Mouse (Mus musculus): ENCODE measurements around the gene Fhit.

Gene Fhit

DNA sequence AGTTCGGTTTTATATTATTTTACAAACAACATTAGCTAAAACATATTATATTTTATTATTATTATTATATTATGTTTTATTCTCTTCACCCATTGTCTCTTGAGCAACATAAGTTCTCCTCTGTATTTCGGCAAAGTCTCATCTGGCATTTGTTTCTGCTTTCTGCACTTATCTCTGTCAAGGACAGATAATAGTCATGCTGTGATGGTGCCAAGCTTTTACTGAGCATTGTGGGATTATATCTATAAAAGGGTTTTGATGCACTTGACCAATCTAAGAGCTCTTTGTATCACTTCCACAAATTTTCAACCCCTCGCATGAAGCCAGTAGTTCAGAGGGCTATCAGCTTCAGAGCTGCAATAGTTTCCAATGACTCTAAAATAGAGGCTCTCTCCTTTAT is 845.1 kb downstream of the Fhit start:
- DNase-seq = no peak

DNA sequence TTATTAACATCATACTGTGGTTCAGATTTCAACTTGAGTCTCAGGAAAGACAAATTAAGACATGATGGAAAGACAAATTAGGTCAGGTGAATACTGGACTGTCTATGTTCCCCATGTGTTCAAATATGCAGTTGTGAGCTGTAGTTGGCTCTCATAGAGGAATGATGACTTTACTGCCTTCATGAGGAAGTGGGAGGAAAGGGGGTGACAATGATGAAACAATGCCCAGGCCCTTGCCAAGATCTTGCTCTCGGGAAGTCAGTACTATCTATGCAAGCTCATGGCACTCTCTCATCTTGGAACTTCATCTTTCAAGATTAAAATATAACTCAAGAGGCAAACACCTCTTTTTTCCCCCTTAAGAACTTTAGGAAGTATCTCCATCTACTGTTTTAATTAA is 849.6 kb downstream of the Fhit start:
- no peak for DNase-seq

DNA sequence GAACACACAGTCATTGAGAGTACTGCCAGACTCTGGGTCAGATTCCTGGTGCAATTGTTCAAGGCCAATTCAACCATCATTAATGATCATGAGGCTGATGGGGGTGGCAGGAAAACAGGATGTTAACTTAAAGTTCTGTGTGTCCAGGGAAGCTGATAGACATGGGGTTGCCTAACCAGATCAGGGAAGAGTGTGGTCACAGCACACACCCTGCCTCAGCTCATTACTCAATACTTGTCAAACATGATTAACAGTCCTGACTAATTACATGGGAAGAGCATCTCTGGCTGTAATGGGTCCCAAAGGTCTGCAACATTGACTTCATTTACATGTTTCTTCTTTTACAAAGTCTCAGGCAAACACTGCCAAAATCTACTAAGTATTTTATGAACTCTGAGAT is 856.5 kb downstream of the Fhit start:
- no peak for DNase-seq

DNA sequence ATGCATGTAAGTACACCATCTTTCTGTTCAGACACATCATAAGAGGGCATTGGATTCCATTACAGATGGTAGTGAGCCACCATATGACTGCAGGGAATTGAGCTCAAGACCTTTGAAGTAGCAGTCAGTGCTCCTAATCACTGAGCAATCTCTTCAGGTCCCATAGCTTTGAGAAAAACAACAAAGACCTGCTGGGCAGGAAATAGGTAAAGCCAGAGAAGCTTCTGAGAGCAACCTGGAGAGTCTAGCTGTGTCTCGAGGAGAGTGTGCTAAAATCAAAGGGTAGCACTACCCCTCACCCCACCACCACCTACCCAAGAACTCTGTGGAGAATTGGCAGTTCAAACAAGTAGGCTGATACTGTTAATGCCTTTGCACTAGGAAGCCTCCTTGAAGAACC is 860.3 kb downstream of the Fhit start:
- no peak for DNase-seq

DNA sequence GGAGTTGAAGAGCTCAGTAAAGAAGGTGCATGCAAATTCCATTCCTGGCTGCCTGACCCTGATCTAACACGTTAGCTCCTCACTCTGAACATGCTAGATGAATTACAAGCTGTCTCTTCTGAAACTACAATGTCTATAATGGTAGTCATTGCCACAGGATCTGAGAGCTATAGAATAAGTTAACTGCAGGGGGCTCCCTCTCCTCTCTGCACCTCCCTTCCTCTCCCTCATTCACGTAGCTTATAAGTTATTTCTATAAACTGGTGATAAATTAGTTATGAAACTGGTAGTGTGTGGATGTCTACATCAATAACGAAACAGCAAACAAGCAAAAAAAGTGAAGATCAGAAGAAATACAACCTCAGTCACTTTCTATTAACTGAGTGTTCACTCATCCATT is 860.9 kb downstream of the Fhit start:
- DNase-seq = no peak

DNA sequence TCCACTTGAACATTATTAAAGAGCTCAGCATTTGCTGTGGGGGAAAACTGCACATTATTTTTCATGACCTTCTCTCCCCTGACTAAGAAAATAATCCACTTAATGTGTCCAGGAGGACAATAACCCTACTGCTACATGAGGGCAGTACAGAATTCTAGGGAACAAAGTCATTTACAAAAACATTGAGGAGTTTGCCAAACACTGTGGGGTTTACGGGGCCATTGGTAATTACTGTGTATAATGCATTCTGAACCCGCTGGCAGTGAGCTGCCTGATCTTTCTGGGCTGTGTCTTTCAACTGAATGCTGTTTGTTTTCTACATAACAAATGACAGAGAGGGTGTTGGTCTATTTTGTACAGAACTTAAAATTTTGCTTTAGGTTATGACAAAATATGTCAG is 862.8 kb downstream of the Fhit start:
- no peak for DNase-seq

DNA sequence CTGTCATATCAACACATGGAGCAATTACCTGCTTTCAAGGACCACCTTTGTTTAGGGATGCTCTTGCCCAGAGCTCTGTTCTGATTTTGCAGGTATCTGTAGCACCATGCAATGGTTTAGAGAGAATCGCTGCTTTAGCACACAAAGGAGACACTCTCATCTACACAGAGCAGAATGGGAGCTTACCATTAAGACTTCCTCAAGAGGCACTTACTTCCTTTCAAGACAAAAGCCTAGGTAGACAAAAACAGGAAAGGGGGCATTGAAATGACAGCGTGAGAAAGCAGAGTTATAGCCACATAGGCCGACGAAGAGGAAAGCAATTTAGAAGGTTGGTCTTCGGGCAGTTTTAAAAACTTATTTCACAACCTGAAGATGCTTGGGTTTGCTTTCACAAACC is 872.8 kb downstream of the Fhit start:
- DNase-seq = no peak

DNA sequence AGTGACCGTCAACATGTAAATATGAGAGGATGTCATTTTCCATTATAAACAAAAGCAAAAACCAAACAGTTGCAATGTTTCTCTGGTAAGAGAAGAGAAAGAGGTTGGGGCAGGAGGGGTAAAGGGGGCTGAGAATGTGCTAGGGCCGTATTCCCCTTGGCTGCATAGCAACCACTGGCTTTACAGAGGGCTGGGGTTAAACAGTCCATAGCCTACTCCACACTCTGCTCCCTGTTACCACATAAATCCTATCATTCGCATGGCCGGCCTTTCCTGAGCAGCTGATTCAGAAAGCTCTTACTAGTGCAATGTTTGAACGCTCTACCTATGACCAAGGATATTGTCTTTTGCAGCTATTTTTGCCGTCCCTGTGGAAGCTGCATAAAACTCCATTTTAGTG is 875.8 kb downstream of the Fhit start:
- no peak for DNase-seq

DNA sequence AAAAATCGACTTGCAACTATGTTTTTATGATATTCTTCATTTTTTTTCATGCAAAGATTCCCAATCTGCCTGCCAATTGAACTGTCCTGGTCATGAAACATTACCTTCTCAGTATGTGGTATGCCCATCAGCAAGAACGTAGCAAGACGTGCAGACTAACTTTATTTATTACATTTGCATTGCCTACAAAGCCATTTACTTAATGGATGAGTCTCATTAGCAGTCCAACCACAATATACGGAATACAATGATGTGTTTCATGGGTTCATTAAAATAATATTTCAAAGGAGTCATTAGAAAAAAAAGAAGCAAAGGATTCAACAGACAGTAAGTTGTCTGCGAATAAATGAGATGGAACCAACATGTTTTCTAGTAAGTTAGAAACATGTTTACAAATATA is 933.1 kb downstream of the Fhit start:
- DNase-seq = no peak

DNA sequence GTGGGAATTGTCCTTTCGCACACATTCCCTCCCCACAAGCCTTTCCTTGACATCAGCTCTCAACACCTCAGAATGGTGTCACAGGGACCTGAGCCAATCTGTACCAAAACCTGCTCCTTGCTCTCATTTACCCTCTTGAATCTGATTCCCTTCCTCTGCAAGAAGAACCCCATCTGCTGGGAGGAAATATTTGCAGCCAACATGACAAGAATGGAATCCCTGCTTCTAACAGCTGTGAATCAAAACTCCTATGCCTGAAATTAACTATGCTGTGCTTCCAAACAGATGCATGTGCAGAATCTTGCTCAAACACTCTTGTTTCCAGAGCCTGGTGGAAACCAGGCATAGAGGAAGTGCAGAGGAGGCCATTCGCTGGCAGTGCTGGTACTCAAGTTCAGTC is 940.0 kb downstream of the Fhit start:
- no peak for DNase-seq

DNA sequence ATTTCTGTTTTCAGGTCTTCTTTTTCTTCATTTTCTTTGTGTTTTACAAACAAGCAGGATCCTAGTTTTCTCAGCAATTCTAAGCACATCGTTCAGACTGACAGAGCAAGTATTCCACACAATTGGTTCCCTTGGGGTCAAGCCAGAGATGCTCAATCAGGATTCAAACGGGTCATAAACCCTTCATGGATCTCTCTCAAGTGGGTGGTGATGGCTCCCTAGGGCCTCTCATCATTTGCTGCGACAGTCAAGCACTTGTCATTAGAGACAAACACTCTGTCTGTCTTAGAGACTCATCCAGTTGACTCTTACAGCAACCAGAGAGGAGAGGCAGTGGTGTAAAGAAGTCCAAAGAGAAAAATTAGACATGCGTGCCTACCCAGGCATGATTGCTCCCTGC is 948.6 kb downstream of the Fhit start:
- DNase-seq = no peak

DNA sequence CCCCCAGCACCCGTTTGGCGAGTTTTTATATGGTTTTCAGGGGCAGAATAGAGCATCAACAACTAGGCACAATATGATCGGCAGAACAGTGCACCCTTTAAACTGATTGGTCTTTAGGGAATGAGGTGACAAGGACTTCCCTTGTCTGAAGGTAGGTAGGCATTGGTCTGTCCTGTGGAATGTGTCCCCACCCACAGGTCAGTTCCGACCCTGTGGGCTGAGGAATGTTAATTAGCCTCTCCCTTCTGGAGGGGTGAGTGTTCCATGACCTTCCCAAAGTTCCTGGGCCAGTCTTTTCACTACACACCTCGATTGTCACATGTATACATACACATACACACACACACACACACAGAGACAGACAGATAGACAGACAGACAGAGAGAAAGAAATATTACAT is 950.7 kb downstream of the Fhit start:
- DNase-seq = no peak

DNA sequence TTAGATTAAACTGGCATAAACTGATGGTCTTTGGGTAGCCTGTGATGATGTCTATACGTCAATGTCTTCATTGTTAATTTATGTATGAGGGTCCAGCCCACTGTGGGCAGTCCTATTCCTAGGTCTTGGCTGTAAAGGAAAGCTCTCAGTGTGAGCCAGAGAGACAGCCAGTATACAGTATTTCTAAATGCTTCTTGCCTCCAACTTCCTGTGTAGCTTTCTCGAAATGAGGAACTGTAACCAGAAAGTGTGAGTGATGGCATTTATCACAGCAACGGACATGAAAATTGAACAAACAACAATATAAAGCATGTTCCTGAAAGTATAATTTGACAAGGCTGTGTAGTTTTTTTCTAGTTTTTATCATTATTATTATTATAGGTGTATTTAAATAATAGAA is 952.8 kb downstream of the Fhit start:
- DNase-seq = no peak

DNA sequence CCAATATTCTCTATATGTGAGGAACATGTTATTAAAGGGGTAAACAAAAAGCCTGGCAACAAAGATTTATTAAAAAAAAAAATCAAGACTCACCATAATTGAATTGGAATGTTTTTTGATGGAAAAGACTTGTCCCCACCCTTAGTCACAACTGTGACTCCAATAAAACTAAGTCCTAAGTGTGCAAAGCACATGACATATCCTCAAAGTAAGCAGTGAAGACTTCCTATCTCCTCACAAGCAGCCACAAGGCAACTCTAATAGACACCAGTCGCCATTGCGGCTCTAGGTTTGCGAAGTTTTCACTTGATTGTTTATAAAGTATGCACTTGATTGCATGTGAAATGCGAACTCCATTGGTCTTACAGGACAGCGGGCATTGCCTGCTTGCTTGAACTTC is 956.1 kb downstream of the Fhit start:
- DNase-seq = no peak

DNA sequence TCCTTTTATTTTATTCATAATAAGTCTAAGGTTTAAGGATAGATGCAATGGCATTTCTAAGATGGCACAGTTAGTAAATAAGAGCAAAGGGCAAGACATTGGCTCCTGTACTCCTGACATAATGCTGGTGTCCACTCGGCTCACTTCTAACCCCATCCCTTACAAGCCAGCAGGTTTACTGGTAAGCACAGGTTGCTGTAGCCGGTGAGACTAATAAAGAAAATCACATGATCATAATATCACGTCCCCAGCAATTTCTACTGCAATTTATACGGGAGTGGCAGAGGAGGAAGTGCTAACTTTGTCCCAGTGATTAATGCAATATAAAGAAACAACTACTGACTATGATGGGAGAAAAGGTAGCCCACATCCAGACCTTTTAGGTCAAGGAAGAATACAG is 956.5 kb downstream of the Fhit start:
- no peak for DNase-seq

DNA sequence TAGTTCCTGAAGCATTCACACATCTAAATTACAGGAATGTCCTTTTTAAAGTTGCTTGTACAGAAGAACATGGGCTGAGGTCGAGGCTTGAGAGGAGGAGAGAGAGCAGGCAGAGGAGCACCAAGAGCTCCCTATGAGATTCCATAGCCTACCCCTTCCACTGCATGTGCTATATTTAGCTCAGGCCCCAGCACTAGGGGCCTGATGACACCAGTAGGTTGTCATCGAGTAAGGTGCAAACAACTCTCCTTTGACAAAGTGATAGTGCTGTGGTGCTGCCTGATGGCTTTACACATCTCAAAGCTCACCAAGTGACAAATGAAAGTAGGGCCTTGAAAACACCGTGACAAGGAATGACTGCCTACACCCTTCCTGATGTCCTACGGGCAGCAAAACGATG is 967.7 kb downstream of the Fhit start:
- no peak for DNase-seq

DNA sequence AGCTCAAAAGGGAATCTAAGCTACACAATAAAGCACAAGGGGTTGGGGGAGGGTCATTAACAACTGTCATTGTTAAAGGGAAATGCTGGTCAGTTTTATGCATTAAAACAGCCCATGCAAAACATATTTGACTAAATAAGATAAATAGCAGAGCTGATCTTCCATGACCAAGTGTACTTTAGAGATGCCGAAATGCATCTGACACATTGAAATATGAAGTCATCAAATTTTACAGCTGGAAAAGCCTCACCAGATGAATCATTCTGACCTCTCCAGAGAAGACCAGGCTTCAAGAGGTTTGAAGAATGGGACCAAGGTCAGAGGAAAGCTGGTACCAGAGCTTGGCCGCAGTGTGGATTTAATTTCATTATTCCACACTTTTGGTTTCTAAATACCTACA is 990.1 kb downstream of the Fhit start:
- no peak for DNase-seq

DNA sequence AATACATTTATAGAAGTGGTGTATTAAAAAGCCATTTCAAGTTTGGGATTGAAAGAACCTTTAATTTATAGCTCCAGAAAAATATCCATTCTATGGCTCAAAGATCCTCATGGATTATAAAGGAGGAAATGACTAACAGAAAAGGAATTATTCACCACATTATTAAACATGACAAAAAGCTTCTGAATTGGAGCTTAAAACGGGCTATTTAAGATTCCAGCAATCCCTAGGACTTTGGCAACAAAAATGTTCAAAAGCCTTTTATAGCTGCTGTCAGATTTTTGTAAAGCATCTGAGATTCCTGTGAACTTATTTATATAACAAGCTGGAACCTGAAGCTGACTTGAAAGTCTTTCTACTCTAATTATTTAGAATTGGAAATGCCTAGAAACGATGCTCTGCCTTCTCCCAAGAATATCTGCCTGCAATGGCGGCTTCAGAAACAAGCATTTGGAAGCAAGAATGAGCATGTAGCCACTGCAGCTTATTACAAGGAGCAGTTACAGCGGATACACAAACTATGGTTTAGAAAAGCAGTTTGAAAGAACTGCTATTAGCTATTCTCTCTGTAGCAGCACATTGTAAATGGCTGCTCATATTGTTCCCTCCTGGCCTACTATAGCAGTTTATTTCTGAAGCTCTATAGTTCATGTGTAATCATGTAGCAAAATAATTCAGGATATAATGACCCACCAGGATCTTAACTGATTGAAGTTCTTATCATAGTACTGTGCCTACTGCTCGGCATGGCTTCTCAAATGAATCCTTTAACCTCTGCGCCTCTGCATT is 995.0 kb downstream of the Fhit start:
- no peak for DNase-seq

DNA sequence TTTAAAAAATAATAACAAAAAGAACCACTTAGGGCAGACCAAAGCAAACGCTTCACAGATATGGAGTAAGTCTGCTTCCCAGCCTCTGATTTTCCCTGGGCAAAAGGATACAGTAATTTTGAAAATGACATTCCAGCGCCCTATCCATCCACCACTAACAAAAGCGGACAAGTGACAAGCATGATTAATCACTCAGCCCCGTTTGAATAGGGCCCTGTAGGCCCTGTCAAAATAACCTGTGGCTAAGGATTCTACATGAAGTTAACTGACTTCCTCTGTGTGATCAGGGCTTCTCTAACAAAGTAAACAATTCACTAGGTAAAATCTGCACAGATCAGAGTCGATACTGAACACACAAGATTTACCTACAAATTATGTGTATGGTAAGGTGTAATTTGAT is 1012.0 kb downstream of the Fhit start:
- no peak for DNase-seq

DNA sequence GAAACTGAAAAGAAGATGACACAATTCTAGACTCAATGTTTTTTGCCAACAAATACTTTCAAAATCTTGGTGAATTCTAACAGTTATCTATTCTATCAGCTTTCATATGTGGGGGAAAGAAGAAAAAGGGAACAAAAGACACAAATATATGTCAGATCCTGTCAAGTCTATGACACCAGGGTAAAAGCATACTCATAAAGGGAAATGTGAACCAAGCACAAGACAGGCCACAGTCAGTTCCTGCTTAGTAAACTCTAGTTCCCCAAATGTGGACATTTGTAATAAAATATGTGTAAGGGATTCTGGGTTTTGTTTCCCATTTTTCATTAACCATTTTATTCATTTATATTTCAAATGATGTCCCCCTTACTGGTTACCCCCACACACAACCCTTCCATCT is 1022.5 kb downstream of the Fhit start:
- DNase-seq = no peak

DNA sequence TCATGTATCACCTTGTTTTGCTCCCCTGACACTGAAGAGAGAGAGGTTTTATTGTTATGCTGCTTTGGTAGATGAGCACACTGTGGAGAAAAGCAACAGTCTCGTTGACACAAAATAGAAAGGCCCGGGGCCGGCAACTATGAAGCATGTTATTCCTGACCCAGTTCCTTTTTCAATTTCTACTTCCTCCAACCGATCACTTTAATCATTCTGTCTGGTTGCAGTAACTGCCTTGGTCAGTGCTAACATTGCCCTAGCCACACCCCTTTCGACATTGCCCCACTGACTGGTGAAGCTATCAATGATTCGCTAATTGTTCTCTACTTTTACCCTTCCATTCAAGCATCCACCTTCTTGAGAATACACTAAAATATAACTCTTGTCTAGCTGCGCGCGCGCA is 1028.0 kb downstream of the Fhit start:
- no peak for DNase-seq

DNA sequence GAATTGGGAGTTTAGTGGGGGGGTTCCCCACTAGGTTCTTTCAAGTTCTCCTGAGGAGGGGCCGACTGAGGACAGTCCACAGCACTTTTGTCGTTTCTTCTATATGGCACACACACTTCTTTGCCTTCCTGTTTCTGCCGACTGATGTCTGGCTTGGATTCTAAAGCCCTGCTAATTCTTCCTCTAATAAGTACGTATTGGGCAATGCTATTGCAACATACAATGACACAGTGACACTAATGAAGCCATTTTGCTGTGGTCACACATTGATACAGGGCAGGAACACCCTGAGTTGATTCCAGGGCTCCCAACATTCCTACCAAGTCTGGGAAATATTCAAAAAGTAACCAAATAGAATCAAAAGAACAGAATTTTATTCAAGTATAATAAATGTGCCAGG is 1032.2 kb downstream of the Fhit start:
- no peak for DNase-seq

DNA sequence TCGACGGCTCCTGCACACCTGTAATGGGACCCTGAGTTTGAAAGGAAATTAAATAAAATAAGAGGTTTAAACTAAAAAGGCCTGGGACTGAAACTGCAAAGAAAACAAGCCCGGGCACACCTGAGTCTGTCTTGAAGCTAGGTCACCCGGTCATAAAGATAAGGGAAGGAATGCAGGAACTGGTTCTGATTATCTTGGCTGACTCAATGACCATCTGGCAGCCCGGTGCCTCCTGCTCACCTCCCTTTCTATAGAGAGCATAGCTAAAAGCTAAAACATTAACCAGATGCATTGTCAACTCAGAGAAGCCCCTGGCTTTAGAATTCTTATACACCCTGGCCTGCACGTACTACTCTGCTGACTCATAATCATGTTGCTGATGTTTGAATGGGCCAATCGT is 1032.7 kb downstream of the Fhit start:
- no peak for DNase-seq

DNA sequence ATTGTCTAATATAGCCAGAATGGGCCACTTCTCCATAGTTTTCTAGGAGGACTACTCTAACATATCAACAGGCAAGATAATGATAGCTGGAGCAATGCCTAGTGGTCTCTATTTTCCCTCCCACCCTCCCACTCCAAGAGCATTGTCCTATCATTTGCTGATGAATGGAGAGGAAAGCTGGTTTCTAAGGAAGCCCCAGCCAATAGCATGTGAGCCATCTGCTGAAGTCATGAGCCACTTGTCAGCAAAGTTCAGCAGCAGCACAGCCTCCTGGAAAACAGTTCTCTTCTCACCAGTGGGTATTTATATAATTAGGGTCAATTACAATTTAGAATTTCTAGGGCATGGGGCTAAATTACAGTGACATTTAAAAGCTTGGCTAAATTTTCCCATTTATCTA is 1035.3 kb downstream of the Fhit start:
- no peak for DNase-seq

DNA sequence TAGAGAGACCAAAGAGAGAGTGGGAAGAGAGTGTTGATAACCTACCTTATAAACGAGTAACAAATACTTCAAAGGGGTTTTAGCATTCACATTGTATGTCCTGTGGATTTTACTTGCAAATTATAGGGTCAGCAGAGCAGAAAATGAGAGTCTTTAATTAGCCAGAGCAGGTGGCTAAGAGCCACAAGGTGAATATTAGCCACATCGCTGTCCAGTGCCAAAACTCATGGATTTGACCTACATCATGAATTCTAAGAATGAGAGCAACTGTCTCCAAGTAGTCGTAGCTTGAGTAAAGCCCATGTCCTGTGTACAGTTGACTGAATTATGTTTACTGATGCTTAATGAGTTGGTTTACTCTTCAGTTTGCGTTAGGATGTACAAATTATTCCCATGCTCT is 1039.7 kb downstream of the Fhit start:
- DNase-seq = no peak

DNA sequence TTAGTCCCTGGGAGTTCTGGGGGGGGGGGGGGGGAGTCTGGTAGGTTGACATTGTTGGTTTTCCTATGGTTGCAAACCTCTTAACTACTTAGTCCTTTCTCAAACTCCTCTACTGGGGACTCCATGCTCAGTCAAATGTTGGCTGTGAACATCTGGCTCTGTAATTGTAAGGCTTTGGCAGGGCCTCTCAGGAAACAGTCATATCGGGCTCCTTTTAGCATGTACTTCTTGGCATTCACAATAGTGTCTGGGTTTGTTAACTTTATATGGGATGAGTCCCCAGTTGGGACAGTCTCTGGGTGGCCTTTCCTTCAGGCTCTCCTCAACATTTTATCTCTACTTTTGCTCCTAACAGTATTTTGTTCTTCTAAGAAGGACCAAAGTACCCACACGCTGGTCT is 1065.6 kb downstream of the Fhit start:
- no peak for DNase-seq

All from cerebellum, adult 9-11 months (tissue).